Mouse (Mus musculus): ENCODE measurements around the gene Olfr17. TPM values are rescaled to one million over a fixed set of nuclear protein-coding genes. Genes with fewer than 3 reads are reported as not detected.

Gene Olfr17
- polyA plus RNA-seq (2015; fragmentation: Nextera tagmentation; extraction: Ambion mirVana) = not detected in 2 replicates

GRCm38 (mm10) chr7:107092920-107093319 lies at the start of gene Olfr17:
Gene Olfr17, plus strand, starts transcription at chr7:107093220.

DNA sequence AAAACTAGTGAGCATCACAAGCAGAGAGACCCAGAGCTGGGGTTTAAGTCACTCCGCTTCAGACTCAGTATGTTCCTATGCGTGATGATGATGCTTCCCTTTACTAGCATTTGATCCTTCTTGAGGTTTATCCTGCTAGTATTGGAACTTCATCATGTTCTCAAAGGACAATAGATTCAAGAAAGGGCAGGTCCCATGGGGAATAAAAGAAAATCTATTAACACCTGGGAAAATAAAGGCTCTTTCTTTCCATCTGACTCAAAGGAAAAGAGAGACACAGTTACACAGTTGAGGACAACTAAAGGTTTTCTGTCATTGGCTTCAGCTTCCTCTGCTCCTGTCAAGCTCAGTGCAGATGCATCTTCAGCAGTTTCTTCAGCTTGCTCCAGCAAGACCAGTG lies 22.3 kb upstream of the Olfr17 start, which contains the start of gene Olfr714:
Olfr714 (plus strand) TSS at position 301 of the 400 bp plus-strand sequence.

DNA sequence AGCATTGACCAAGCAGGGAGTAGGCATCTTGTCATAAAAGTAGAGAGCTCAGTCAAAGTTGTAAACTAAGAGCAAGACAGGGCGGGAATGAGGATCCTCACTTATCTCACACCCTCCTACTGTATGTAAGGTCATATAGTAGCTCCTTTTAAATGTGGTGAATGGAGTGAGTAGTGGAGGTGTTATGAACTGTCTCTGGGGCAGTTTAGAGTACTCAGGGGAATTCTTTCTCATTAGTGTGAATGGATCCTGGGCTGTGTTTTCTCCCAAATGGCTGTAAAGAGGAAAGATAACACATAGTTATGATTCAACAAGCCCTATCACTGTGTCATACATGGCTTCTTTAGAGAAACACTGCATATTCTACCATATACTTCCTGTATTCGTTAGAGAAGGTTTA lies 17.2 kb downstream of the Olfr17 start, which contains the start of gene Olfr715b:
Olfr715b (minus strand) TSS at position 101 of the 400 bp plus-strand sequence.

GRCm38 (mm10) chr7:107130983-107131382 lies 38.0 kb downstream of the Olfr17 start, which contains the start of gene Olfr715:
Gene Olfr715, minus strand, starts transcription at chr7:107131083.

GRCm38 (mm10) chr7:107138027-107138426 lies 45.0 kb downstream of the Olfr17 start, which contains the start of gene Olfr716:
Gene Olfr716, plus strand, starts transcription at chr7:107138327.

Other genes with a start within 250 kb of the Olfr17 start
- gene Olfr703, start 249.9 kb upstream of the Olfr17 start, polyA plus RNA-seq (2015; fragmentation: Nextera tagmentation; extraction: Ambion mirVana) = not detected in 2 replicates
- not detected in 2 replicates for gene Olfr704, start 230.0 kb upstream of the Olfr17 start, polyA plus RNA-seq (2015; fragmentation: Nextera tagmentation; extraction: Ambion mirVana)
- gene Olfr705, start 216.3 kb upstream of the Olfr17 start, polyA plus RNA-seq (2015; fragmentation: Nextera tagmentation; extraction: Ambion mirVana) = not detected in 2 replicates
- not detected in 2 replicates for gene Olfr706, start 205.1 kb upstream of the Olfr17 start, polyA plus RNA-seq (2015; fragmentation: Nextera tagmentation; extraction: Ambion mirVana)
- not detected in 2 replicates for gene Olfr707, start 192.0 kb upstream of the Olfr17 start, polyA plus RNA-seq (2015; fragmentation: Nextera tagmentation; extraction: Ambion mirVana)
- not detected in 2 replicates for gene Olfr1532-ps1, start 185.2 kb upstream of the Olfr17 start, polyA plus RNA-seq (2015; fragmentation: Nextera tagmentation; extraction: Ambion mirVana)
- not detected in 2 replicates for gene Olfr709-ps1, start 161.0 kb upstream of the Olfr17 start, polyA plus RNA-seq (2015; fragmentation: Nextera tagmentation; extraction: Ambion mirVana)
- not detected in 2 replicates for gene Olfr710, start 144.9 kb upstream of the Olfr17 start, polyA plus RNA-seq (2015; fragmentation: Nextera tagmentation; extraction: Ambion mirVana)
- not detected in 2 replicates for gene Olfr6, start 129.3 kb upstream of the Olfr17 start, polyA plus RNA-seq (2015; fragmentation: Nextera tagmentation; extraction: Ambion mirVana)
- not detected in 2 replicates for gene Olfr711, start 117.8 kb upstream of the Olfr17 start, polyA plus RNA-seq (2015; fragmentation: Nextera tagmentation; extraction: Ambion mirVana)
- not detected in 2 replicates for gene Olfr2, start 87.1 kb upstream of the Olfr17 start, polyA plus RNA-seq (2015; fragmentation: Nextera tagmentation; extraction: Ambion mirVana)
- gene Olfr713, start 62.0 kb upstream of the Olfr17 start, polyA plus RNA-seq (2015; fragmentation: Nextera tagmentation; extraction: Ambion mirVana) = not detected in 2 replicates
- gene Olfr714, start 22.2 kb upstream of the Olfr17 start, polyA plus RNA-seq (2015; fragmentation: Nextera tagmentation; extraction: Ambion mirVana) = not detected in 2 replicates
- not detected in 2 replicates for gene Olfr715b, start 17.1 kb downstream of the Olfr17 start, polyA plus RNA-seq (2015; fragmentation: Nextera tagmentation; extraction: Ambion mirVana)
- gene Olfr715, start 37.9 kb downstream of the Olfr17 start, polyA plus RNA-seq (2015; fragmentation: Nextera tagmentation; extraction: Ambion mirVana) = not detected in 2 replicates
- gene Olfr716, start 45.1 kb downstream of the Olfr17 start, polyA plus RNA-seq (2015; fragmentation: Nextera tagmentation; extraction: Ambion mirVana) = not detected in 2 replicates
- gene Nlrp14, start 73.8 kb downstream of the Olfr17 start, polyA plus RNA-seq (2015; fragmentation: Nextera tagmentation; extraction: Ambion mirVana) = not detected in 2 replicates
- not detected in 2 replicates for gene Rbmxl2, start 116.2 kb downstream of the Olfr17 start, polyA plus RNA-seq (2015; fragmentation: Nextera tagmentation; extraction: Ambion mirVana)

All from skeletal muscle tissue, postnatal 0 days (tissue).